Mouse (Mus musculus): ENCODE measurements around the gene Arsb.
"Not testable (repeated sequence)": the region's sequence is repeated elsewhere in the genome, so short reads cannot be mapped to it uniquely, and the experiment has no call there.

The Arsb gene

DNA sequence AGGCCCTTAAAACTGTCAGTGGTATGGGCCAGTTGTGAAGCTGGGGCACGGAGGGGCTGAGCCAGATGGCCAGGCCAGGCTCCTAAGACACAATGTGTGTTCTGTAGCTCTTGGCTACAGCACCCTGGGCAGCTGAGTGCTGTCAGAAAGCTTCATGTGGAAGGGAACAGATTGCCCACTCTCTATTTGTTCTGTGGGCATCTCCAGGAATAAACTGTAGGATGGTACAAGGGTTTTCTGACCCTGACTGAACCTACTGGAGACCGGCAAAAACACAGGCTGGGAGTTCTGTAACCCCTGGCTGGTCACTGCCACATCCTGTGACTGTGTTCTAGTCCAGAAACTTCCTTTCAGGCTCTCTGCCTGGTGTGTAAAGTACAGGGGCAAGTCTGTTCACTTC, 14.6 kb downstream of the Arsb start:
- intact Hi-C loops (cut with DNase I), result no loop called here

DNA sequence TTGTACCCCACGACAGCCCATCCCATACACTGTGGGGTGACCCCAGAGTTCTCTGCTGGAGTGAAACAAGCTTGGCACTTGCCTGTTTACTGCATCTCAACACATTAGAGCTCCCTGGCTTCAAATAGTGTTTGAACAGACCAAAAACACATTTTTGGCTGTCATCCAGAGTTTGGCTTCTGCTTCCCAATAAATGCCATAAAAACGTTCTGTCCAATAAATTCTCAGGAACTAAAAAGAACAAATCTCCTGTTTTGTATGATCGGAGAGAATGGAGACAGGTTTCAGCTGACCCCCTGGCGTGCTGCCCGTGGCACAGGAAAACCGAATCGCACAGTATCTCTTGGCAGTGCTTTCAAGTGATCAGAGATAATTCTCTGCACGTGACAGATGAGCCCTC, 16.2 kb downstream of the Arsb start:
- intact Hi-C loops (cut with DNase I), result no loop called here

DNA sequence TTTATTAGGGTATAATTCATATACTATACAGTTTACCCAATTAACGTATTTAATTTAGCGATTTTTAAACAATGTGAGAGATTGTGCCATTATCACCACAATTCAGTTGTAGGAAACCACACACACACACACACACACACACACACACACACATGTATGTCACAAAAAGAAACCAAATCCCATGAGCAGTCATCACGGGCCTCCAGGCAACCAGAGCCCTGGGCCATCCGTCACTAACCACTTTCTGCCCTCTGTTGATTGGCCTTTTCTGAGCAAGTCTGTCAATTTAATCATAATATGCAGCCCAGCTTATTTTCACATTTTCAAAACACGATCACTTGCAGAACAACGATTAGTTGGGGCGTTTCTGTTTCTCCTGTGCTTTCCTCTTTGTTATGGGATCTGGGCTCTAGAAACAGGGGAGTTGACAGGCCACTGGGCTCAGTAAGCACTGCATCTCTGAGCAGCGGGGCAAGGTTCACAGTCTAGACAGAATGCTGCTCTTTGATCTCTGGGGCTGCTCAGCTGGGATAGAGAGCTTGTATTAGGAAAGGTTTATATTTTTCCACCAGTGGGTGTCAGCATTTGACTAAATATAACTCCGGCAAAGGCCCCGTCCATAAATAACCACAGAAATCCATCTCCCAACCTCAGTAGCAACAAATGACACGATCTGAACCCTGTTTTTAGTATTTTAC, 21.7 kb downstream of the Arsb start:
- intact Hi-C loops (cut with DNase I), result loop anchor here (5.0 kb wide), 2 partner anchors 269 to 414 kb away; no protein-coding TSS in a partner anchor

DNA sequence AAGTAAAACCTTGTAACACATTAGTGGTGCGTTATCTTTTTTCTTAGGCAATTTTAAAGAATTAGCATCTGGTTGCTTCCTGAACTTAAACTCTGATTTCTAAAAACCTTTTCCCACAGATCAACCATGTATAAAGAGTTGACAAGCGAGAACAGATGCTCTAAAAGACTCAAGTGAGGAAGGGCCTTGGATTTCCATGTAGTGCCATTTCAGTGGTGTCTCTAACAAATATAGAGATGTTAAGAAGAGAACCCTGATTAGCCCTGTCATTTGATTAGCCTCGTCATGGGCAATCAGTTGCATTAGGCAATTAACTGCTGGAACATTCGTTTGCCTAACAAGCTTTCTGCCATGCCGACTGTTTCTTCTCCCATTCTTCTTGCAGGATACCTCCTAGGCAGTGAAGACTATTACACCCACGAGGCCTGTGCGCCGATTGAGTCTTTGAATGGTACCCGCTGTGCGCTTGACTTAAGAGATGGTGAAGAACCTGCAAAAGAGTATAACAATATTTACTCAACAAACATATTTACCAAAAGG, 22.3 kb downstream of the Arsb start:
- intact Hi-C loops (cut with DNase I), result loop anchor here (5.0 kb wide), 2 partner anchors 269 to 414 kb away; no protein-coding TSS in a partner anchor

DNA sequence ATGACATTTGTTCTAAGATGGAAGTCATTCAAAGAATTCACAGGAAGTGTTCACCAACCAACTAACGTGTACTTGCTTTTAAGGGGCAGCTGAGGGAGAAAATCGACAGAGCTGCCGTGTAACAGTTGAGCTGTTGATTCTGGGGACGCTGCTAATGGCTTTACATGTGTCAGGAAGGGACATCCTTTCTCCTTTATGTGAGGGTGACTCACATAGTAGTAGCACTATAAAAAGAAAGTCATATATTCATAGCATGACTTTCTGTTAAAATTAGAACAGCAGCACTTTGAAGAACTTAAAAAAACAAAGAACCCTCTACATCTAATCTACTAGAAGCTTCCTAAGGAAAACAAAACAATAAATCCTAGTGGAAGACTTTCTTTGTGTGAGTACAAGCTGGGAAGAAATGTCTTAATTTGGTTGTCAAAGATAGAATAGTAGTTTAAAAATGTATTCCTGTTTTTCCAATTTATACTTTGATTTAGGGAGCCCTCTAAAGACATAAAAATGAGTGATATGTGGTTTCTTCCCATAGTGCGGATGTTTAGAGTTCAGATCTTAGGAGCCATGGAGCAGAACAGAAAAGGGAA, 25.7 kb downstream of the Arsb start:
- intact Hi-C loops (cut with DNase I), result no loop called here

DNA sequence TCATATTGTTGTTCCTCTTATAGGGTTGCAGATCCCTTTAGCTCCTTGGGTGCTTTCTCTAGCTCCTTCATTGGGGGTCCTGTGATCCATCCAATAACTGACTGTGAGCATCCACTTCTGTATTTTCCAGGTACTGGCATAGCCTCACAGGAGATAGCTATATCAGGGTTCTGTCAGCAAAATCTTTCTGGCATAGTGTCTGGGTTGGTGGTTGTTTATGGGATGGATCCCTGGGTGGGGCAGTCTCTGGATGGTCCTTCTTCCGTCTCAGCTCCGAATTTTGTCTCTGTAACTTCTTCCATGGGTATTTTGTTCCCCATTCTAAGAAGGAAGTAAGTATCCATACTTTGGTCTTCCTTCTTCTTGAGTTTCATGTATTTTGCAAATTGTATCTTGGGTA, 38.9 kb downstream of the Arsb start:
- intact Hi-C loops (cut with DNase I), result not testable (repeated sequence)

DNA sequence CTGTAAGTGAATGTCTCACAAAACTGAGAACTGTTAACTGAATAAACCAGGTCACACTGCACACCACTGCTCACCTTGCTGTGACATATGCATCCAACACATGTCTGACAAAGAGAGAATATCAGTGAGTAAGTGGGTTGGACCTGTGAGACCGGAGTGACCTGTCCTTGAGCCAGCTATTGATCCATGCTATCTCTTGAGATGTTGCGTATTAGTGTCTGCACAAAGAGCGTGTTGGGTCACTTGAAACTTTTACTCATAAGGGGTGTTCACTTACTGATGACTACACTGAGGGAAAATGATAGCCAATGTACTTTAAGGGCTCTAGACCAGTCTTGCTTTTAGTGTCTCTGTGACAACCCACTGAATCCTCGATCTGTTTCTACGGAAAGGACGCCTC, 42.7 kb downstream of the Arsb start:
- intact Hi-C loops (cut with DNase I), result no loop called here

DNA sequence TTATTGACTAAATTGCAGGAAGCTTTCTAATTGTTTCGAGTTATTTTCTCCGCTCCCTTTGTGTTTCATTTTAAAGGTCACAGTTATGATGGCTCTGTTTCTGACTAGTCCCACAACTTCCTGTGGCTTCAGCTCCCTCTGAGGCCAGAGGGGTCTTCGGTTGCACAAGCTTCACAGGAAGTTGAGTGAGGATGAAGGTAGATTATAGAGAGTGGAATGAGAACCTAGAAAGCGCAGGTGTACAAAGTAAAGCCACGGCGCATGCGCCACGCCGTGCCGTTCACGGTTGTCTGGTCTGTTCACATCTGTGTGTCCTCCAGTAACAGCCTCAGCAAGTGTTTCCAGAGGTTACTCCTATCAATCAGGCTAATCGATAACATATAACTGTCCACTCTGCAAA, 43.2 kb downstream of the Arsb start:
- intact Hi-C loops (cut with DNase I), result no loop called here

DNA sequence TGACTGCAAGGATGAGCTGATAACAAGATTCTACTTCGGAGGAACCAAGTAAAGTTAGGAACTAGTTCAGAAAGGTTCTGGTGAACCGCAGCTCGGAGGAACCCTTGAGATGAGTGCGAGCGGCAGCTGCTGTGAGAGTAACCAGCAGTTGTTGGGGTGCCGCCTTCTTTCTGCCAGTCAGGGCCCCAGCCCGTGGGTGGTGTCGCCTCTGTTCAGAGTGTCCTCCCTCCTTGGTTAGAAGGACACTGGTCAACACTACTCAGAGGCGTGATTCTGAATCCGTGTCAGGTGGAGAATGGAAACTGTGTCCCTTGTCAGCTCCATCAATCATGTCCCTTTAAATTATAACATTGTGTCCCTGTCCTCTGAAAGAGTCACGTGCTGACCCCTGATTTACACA, 43.7 kb downstream of the Arsb start:
- intact Hi-C loops (cut with DNase I), result no loop called here

DNA sequence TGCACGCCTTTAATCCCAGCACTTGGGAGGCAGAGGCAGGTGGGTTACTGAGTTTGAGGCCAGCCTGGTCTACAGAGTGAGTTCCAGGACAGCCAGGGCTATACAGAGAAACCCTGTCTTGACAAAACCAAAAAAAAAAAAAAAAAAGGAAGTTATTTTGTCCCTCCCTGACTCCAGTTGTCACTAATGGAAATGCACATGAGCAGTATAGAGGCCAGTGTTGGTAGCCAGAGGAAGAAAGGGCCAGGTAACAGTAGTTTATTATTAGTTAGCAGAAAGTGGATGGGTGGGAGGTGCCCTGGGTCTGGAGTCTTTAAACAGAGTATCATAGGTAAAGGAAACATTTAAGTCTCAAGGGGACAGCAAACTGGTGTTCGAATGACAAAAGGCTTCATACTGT, 44.7 kb downstream of the Arsb start:
- intact Hi-C loops (cut with DNase I), result no loop called here

DNA sequence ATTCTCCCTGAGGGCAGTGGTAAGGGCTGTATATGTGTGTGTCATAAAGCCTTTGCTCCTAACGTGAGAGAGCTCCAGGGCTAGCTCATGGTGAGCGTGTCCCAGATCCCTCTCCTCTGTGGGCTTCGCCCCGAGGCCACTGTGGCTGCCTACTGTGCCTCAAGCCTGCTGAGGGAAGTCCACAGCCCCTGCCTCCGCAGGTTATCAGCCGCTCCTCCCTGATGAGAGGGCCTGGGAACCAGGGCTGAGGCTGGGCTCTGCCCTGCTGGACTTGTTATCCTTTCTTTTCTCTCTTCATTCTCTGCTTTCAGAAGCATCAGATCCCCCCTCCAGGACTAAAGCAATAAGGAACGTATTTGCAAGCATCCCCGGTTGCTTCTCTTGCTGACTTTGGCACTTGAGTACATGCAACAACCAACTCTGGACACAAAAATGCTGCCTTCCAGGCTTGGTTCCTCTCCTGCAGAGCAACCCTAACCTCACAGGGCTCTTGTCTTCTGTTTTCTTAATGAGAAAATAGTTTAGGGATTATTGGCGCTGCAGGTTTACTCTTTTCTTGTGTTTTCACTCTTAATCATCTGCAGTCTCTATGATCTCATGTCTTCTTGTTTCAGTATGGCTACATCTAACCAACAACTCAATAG, 45.4 kb downstream of the Arsb start:
- intact Hi-C loops (cut with DNase I), result no loop called here

DNA sequence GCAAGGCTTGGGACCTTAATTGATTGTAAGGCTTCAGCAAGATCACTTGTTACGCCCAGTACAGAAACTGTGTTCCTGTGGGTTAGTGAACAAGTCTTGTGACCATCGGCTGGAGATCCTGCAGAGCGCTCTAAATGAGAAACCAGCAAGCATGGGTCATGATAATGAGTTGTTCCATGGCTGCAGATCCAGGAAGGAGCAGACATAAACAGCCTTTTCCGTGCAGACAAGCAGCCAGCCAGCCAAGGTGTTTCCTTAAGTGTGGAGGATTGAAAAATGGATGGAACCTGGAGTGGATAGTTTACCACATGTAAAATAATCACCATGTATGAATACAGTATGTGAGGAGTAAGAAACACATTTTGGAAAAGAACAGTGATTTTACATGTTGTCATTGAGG, 48.7 kb downstream of the Arsb start:
- intact Hi-C loops (cut with DNase I), result no loop called here

DNA sequence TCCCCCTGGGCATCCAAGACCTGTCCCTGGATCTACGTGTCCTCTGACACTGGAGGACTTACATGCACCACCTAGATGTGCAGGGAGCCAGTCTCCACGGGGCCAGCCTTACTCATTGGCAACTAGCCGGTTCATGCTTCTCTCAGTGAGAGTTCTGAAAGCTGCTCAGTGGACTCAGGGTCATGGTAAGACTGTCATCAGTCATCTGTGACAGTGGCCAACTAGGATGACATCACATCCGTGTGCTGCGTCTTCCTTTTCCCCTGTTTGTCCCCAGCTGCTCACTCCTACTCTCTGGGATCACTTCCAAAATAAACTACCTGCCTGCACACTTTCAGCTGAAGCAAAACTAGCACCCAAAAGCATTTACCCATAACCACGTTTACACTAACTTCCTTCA, 50.6 kb downstream of the Arsb start:
- intact Hi-C loops (cut with DNase I), result no loop called here

DNA sequence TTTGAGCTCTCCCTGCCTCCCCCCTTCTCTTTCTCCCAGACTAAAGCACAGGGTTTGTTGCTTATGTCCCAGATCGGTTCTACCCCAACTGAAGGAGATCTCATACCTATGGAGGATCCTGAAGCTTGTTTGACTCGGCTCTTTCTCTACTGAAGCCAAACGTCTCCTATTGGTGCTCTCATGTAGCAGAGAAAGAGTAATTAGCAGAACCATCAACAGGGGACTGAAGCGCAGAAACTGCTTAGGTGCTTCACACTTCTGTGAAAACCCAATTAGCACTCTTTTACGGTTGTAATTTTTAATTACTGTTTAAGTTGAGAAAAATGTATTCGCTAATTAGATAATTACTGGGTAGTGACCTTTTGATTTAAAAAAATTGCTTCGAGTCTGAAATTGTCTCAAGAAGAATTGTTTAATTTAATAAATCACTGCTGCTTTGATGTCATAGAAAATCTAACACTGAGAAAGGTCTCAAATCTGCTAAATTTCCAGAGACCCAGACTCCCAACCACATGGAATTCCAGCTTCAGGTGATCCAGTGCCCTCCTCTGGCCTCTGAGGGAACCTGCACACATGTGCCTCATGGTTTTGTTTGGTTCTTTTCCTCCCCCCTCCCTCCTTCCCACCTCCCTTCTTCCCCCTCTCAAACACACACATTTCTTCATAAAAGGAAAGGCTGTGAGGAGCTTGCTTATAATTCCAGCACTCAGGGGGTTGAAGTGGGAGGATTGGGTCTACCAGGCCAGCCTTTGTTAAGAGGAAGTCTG, 54.5 kb downstream of the Arsb start:
- intact Hi-C loops (cut with DNase I), result no loop called here

DNA sequence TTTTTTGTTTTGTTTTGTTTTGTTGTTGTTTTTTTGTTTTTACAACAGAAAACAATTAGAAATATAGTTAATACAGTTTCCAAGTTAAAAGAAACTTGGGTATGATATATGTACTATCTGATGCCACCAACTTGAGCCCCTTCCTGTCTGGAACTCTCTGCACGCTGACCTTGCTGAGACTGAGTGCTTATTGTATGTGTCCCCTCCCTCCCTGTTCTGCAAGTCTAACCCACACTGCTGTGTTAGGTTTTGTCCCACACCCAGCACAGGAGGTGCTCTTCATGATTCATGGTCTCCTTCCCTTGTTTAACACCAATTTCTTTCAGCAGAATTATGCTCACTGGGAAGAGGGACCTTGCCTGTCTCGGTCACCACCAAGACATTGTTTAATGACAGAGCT, 56.3 kb downstream of the Arsb start:
- intact Hi-C loops (cut with DNase I), result no loop called here

DNA sequence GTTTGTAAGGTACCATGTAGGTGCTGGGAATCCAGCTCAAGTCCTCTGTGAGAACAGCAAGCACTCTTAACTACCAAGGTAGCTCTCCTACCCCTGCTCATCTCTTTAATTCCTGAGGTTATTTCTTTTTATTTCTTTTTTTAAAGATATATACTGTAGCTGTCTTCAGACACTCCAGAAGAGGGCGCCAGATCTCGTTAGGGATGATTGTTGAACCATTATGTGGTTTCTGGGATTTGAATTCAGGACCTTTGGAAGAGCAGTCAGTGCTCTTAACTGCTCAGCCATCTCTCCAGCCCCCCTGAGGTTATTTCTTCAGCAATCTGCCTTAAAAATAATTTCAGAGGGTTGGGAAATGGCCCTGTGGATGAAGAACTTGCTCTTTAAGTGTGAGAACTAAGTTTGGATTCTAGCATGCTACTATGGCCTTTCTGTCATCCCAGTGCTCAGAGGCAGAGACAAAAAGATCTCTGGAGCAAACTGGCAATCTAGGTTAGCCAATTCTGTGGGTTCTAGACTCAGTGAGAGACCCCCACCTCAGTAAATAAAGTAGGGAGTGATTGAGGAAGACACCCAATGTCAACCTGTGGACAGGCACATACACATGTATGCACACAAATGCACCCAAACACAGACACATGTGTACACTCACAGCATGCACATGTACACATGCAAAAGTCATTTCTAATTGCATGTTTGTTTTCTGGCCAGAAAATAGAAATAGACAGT, 58.3 kb downstream of the Arsb start:
- intact Hi-C loops (cut with DNase I), result no loop called here

DNA sequence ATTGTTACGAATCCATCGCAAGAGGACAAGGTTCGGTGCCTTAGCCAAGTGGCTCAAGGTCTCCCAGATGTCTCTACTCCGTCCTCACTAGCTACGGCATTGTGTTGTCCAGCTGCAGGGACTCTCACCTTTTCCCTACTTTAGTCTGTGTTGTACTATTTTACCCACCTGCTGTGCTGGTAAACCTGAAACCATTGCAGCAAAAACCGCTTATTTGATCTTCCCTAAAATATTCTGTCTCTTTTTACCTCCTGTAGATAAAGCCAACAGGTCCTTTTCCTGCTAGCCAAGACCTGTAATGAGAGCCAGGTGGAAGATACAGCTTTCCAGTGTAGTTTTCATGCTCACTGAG, 58.8 kb downstream of the Arsb start:
- intact Hi-C loops (cut with DNase I), result no loop called here

DNA sequence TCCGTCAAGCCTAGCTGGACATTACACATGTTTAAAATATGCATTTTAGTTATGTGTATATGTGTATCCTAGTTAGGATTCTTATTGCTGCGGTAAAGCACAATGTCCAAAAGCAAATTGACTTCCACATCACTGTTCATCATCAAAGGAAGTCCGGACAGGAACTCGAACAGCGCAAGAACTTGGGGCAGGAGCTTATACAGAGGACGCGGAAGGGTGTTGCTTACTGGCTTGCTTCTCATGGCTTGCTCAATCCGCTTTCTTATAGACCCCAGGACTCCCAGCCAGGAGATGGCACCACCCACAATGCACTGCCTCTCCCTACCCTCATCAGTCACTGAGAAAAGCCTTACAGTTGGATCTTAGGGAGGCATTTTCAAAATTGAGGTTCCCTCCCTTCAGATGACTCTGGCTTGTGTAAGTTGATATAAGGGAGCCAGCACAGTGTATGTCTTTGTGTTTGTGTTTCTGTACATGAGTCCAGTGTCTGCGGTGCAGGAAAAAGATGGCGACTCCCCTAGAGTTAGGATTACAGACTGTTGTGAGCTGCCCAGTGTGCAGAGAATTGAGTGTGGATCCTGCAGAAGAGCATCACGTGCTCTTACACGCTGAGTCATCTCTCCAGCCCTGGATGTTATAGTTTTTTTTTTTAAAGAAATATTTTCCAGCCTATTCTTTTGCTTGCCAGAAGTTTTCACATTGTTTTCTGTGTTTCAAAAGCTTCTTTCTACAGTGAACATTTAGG, 66.2 kb downstream of the Arsb start:
- intact Hi-C loops (cut with DNase I), result no loop called here

DNA sequence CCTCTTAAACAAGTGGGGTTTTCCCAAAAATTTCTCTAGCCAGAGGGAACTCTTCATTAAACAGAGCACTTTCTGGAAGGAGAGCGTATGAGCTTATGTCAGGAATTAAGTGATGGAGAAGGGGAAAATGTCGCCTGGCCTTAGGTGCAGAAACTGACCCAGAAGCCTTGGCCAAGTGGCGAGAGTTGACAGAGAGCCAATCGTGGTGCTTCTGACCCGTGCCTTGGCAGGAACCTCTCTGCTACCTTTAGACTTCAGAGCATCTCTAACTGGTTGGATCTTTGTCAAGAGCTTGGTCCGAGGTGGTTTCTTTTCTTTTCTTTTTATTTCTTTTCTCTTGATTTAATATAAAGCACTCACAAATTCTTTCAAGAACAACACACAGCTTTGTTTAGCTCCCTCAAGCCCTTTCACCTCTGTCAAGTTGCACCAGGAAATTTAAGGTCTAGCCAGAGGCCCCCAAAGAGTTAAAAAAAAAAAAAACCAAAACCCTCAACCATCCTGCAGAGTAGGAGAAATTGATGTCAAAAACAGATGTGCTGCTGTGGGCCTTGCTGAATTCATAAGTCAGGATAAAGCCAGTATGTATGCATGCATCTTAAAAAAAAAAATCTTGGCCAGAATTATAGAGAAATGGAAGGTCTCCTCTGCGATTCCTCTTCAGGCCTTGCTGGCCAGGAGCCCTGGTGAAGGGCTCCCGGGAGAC, 67.2 kb downstream of the Arsb start:
- intact Hi-C loops (cut with DNase I), result no loop called here

DNA sequence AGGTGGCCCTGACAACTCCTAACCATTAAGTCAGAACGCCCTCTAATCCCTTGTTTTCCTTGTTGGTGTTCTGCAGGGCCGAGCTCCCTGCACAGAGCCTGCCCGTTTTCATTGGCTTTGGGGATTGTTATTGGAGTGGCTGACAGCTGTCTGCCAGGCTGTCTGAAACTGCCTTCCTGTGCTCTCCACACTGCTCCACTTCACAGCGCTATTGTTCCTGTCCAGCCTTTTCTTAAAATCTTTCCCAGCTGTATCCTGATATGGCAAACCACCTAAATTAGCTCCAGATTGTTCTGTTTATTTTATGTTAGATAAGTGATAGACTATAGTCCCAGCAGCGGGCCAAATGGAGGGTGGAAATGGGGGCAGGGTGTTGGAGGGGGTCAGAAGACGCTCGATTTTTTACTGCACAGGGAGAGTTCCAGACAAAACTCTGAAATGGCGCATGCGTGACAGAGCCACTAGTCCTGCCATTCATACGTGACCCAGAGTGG, 67.8 kb downstream of the Arsb start:
- intact Hi-C loops (cut with DNase I), result no loop called here
